Mouse (Mus musculus): ENCODE data around the gene Fam89a.

Fam89a gene

DNA sequence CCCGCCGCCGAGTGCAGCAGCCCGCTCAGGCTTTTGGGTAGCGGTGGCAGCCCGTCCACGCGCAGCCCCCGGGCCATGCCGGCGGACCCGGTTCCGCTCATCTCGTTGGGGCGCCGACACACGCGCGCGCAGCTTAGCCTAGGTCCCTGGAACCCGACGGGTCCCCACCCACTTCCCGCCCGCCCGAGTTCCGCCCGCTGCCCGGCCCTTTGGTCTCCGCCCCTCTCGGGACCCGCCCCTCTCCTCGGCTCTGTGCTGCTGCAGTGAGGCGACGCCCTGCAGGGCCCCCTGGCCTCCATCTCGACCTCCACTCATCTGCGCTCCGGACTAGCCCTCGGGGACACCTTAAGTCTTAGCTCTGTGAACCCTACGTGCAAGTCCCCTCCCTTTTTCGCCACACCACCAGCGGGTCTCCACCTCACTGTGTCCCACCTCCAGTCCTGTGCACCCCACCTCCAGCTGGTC is at the start of gene Fam89a:
TSS of gene Fam89a (minus strand) at position 124 of the 465 bp plus-strand sequence.
- DNase-seq = peak; percentile 70

DNA sequence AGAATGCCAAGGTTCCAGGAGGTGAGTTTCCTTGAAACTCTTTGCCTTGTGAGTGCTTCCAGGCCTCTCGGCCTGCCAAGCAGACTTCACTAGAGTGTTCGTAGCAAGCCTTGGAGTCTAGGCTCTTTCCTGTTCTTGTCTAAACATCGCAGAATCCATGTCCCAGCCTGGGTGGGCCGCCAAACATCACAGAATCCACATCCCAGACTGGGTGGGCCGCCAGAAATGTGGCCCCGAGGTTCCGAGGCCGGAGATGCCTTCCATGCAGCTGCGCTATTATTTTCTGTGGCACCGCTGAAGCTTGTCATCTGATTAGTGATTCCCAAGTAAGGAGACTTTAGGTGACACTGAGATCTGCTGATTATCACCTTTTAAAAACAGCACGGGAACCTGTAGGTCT is 48.9 kb upstream of the Fam89a start:
- no peak for DNase-seq

DNA sequence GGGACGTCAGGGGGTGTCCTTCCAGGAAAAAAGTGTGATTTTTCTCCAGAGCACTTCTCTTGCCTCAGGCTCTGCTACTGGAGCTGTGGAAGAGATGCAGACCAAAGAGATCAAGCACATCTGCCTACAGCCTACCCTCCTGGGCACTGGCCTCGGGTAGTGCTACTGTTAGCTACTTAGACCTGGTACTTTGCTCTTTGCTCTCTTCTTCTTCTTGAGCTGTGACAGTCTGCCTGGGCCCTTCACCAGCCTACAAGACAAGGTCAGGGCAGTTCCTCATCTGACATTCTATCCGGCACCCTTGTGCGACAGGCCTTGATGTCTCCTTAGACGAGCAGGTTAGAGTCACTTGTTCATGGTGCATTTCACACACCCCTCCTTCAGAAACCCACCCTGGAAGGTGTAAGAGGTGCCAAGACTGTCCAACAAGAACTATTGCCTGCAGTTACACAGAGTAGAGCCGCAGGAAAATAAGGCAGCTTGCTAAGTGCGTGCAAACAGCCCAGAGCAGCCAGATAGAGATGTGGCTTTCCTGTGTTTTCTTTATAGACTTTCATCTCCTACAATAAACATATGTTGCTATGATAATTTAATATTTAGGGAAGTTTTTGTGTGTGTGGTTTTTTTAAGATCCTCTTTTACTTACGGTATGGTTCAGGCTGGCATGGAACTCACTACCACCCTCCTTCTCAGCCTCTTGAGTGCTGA is 44.3 kb upstream of the Fam89a start:
- no peak for DNase-seq

DNA sequence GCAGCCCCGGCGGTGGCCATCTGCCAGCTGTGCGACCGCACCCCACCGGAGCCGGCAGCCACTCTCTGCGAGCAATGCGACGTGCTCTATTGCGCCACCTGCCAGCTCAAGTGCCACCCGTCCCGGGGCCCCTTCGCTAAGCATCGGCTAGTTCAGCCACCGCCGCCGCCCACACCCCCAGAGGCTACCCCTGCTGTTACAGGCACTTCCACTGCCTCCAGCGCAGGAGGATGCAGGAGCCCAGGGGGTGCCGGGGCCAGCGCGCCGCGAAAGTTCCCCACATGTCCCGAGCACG is 42.8 kb upstream of the Fam89a start:
- DNase-seq = peak; percentile 66

DNA sequence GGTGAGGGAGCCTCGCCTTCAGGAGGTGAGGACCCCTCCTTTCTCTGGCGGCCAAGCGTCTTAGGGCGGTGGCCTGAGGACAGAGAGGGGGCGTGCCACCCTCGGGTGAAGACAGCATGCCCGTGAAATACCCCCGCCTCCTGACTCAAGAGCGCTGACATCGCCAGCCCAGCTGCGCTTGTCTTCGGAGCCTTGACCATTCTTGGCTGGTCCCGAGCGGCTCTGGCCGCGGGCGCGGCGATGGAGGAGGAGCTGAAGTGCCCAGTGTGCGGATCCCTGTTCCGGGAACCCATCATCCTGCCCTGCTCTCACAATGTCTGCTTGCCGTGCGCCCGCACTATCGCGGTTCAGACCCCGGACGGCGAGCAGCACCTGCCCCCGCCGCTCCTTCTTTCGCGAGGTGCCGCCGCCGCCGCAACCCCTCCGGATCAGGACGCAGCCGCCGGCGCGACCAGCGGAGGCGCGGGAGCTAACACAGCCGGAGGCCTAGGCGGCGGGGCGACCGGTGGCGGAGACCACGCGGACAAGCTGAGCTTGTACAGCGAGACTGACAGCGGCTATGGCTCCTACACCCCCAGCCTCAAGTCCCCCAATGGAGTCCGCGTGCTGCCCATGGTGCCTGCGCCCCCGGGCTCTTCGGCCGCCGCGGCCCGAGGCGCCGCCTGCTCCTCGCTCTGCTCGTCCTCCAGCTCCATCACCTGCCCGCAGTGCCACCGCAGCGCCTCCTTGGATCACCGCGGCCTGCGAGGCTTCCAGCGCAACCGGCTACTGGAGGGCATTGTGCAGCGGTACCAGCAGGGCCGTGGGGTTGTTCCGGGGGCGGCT is 42.2 kb upstream of the Fam89a start:
- DNase-seq = no peak

GRCm38 (mm10) chr8:124793172-124793651 is 41.6 kb upstream of the Fam89a start:
- peak; percentile 94 for DNase-seq

DNA sequence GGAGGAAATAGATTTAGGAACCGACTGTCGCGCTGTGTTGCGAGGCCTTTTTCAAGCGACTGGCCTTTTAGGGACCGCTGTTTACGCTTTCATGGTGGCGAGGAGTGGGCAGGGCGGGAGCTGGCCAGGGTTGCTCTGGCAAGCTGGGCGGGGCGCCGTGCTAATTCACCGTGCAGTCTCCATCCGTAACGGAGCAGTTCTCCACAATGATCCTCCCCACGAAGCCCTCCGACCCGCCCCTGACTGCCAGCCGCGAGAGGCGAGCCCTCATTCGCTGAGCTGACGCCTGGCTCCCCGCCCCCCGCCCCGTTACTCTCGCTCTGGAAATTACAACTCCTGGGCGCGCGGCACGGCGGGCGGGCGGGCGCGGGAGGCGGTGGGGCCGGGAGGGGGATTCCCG is 41.1 kb upstream of the Fam89a start, which contains the start of gene Trim67:
TSS of gene Trim67 (plus strand) at position 385 of the 400 bp plus-strand sequence.
- peak; percentile 40 for DNase-seq

- no peak for DNase-seq
Measured at GRCm38 (mm10) chr8:124792186-124792585, 40.6 kb upstream of the Fam89a start.

- no peak for DNase-seq
Measured at GRCm38 (mm10) chr8:124791751-124792150, 40.1 kb upstream of the Fam89a start.

DNA sequence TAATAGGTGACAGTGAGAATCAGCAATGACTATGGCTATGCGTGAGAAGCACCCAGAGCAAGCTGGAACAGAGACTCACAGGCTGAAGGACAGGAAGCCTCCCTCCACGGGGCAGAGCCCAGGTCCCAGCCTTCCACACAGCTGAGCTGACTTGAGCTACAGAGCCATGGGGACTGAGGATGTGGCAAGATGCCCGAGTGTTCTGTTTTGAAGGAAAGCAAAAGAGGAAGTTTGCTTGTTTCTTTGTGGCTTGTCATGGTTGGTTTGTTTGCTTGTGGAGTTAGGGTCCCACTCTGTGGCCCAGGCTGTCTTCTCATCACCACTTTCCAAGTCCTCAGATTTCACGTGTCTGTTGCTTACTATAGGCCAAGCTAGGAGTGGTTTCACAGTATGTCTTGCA is 39.0 kb upstream of the Fam89a start:
- DNase-seq = no peak

- no peak for DNase-seq
Measured at GRCm38 (mm10) chr8:124784613-124785012, 33.0 kb upstream of the Fam89a start.

DNA sequence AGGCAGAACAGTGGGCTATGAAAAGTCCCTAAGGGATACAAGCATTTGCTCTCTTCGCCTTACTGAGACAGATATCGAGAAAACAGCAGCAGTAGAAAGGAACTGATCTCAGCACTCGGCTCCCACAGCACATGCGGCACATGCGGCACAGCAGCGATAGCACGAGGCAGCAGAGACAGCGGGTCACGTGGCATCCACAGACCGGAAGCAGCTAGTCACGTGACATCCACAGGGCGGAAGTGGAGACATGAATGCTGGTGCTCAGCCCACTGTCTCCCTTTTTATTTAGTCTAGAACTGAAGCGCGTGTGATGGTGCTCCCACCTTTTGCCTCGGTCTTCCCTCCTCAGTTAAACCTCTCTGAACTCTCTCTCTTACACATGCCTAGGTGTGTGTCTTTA is 31.6 kb upstream of the Fam89a start:
- no peak for DNase-seq

GRCm38 (mm10) chr8:124782431-124782830 is 30.8 kb upstream of the Fam89a start:
- no peak for DNase-seq

- DNase-seq = no peak
Measured at GRCm38 (mm10) chr8:124780236-124780635, 28.6 kb upstream of the Fam89a start.

DNA sequence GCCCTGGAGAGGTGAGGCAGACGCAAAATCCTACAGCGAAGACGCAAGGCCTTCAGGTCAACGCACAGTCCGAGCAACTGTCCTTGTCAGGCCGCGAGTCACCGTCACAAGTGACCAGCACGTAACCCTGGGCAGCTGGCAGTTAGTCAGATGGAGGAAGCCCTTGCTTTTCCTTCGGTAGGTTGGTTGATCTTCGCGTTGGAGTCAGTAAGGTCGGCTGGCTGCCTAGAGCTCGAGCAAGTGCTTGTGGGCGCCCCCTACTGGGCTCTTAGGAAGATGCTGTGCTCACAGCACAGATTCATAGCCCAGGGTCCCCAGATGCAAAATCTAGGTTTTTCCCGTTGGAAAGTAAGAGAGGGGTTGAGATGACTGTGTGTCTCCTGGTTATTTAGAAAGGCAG is 24.1 kb upstream of the Fam89a start:
- peak; percentile 77 for DNase-seq

- DNase-seq = no peak
Measured at GRCm38 (mm10) chr8:124772389-124772788, 20.8 kb upstream of the Fam89a start.

- DNase-seq = no peak
Measured at GRCm38 (mm10) chr8:124763061-124763460, 11.4 kb upstream of the Fam89a start.

GRCm38 (mm10) chr8:124758544-124758943 is 6.9 kb upstream of the Fam89a start:
- peak; percentile 58 for DNase-seq

DNA sequence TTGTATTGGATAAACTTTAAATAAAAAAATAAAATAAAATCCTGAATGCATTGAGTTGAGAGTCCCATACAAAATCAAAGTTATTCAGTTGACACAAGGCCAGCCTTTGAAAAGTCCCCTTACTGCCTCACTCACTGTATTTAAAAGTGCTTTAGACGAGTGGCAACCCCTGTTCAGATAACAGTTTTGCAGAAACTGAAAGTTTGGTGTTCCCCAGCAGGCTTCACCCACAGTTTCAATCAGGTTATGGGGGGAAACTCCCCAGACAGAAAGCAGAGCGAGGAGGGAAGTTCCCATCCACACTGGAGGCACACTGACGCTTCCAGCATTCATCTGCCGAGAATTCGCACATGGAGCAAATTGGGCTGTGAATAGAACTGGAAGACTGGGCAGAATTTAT is 5.0 kb upstream of the Fam89a start:
- no peak for DNase-seq

GRCm38 (mm10) chr8:124756153-124756552 is 4.5 kb upstream of the Fam89a start:
- no peak for DNase-seq

GRCm38 (mm10) chr8:124755481-124755880 is 3.8 kb upstream of the Fam89a start:
- DNase-seq = no peak

DNA sequence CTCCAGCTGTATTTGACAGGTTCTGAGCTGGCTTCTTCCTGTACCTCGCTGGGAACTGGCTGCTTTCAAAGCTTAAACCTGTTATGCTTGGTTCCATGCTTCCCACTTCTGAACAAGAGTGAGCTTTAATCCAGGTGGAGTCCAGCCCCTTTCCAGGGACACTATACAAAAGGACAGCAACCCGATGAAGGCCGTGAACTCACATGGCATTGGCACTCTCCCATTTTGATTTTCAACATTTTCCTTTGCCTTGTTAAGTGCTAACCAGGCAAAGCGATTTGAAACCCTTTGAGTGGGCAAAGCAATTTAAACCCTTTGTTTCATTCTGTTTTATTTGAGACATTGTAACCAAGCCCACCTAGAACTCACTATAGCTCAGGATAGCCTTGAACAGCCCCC is 3.2 kb upstream of the Fam89a start:
- DNase-seq = no peak

GRCm38 (mm10) chr8:124754101-124754791 is 2.6 kb upstream of the Fam89a start:
- no peak for DNase-seq
